Mouse (Mus musculus) ES-E14 (cell line): ENCODE measurements at regions not wholly inside any gene's neighbourhood (a gene's known extent, or its start where the extent isn't known, plus 50 kb on each side); places are given as distances from the start of the nearest gene placed in this dataset.

ENCODE experiments used
- HCFC1 ChIP-seq: IDR thresholded peaks from 2 replicates; pipeline ENCODE4 v1.6.1; 2012; ENCODE audit warnings: low read length, inconsistent platforms, borderline replicate concordance; ENCODE audit not compliant: insufficient read depth
- MAFK ChIP-seq: IDR thresholded peaks from 2 replicates; pipeline ENCODE4 v1.6.1; 2014; ENCODE audit warnings: mild to moderate bottlenecking, low read depth, low read length, inconsistent platforms; ENCODE audit not compliant: insufficient read depth

DNA sequence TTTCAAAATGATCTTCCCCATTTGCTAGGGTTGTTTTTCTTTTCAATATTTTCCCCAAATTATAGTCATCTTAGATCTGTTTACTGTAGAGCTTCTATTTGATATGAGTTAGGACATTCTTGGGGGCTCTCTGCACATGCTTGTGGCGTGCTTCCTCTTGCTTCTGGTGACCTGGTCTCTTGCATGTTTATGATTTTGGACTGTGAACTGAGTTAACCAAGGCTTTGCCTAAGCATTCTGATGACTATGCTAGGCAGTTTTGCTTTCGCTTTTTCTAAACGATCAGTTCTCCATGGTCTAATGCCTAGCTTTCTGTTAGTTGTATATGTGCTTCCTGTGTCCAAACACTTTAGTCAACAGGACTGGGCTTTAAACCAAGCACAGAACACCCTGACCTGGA, 339.4 kb upstream of the Sphkap start:
- no peak for TF ChIP-seq MAFK
- no peak for TF ChIP-seq HCFC1
